Mouse (Mus musculus) right cerebral cortex, postnatal 4 days (tissue): Measurements from ENCODE around the gene Jund.

Experiments used
- DNase-seq: peaks from one replicate; pipeline ENCODE4 v3.0.0-alpha.2; 2022

Jund gene

GRCm38 (mm10) chr8:70729808-70730475 is 31.2 kb downstream of the Jund start:
- no peak for DNase-seq

- no peak for DNase-seq
These were observed 32.2 kb downstream of the Jund start for GRCm38 (mm10) chr8:70730956-70731355.

- no peak for DNase-seq
These were observed 39.0 kb downstream of the Jund start for GRCm38 (mm10) chr8:70737705-70738104.

GRCm38 (mm10) chr8:70738211-70738610 is 39.5 kb downstream of the Jund start:
- no peak for DNase-seq

- DNase-seq, result no peak
These were observed 42.9 kb downstream of the Jund start for GRCm38 (mm10) chr8:70741661-70742060.

GRCm38 (mm10) chr8:70742176-70742575 is 43.4 kb downstream of the Jund start:
- DNase-seq, result no peak

- DNase-seq, result no peak
These were observed 44.4 kb downstream of the Jund start for GRCm38 (mm10) chr8:70742981-70743655.

- DNase-seq, result no peak
These were observed 45.2 kb downstream of the Jund start for GRCm38 (mm10) chr8:70743656-70744590.

GRCm38 (mm10) chr8:70744806-70745205 is 46.1 kb downstream of the Jund start:
- DNase-seq, result no peak

GRCm38 (mm10) chr8:70745691-70746220 is 47.0 kb downstream of the Jund start:
- no peak for DNase-seq

GRCm38 (mm10) chr8:70746676-70747075 is 47.9 kb downstream of the Jund start:
- DNase-seq, result no peak

GRCm38 (mm10) chr8:70747211-70747890 is 48.6 kb downstream of the Jund start:
- no peak for DNase-seq

GRCm38 (mm10) chr8:70748246-70749096 is 49.7 kb downstream of the Jund start:
- DNase-seq, result no peak

GRCm38 (mm10) chr8:70749097-70749674 is 50.4 kb downstream of the Jund start:
- no peak for DNase-seq
